Comparison of ENCODE assay signal across 8 mouse cellular contexts in genomic region chr2:32361437-32361836, GRCm38 (mm10). TPM values are rescaled to one million over a fixed set of nuclear protein-coding genes. Genes with fewer than 3 reads are reported as not detected.
DNase-seq lines count a peak whose midpoint lies in the region; ATAC-seq and TF ChIP-seq lines count a peak whose summit lies in the region.

No protein-coding gene starts in this region.

- no peaks in the 10 kb centered on the region for H3K9me3 ChIP-seq in hindbrain, embryonic 16.5 days (ENCODE audit: control insufficient read depth, low read length)
- no peaks in the 10 kb centered on the region for H3K9me3 ChIP-seq in megakaryocyte, embryonic 14.5 days

- peaks cover 19% of the 10 kb centered on the region for H3K4me1 ChIP-seq in hindbrain, embryonic 16.5 days (ENCODE audit: control insufficient read depth, insufficient read depth, low read depth, low read length)
- H3K4me1 ChIP-seq in megakaryocyte, embryonic 14.5 days, result peaks cover 58% of the 10 kb centered on the region

- peak; percentile 29; the same call in 1 of the 2 replicates for ATAC-seq in hindbrain, embryonic 16.5 days

- 2% methylated on average over 24 of the region's 24 CpGs for WGBS in hindbrain, embryonic 16.5 days

- H3K36me3 ChIP-seq in hindbrain, embryonic 16.5 days (ENCODE audit: control insufficient read depth, insufficient read depth, low read length), result no peaks in the 10 kb centered on the region
- H3K36me3 ChIP-seq in megakaryocyte, embryonic 14.5 days (replicated peaks; ENCODE audit: low read length), result peaks cover 23% of the 10 kb centered on the region

- peak; percentile 73 for TF ChIP-seq CTCF in gastrocnemius, adult 2 months (IDR thresholded peaks at IDR 0.05)

- peak overlapping the region; percentile 73 for H3K4me3 ChIP-seq in gastrocnemius, adult 2 months
- peak overlapping the region; percentile 39 for H3K4me3 ChIP-seq in hindbrain, embryonic 16.5 days (ENCODE audit: low read length)
- H3K4me3 ChIP-seq in megakaryocyte, embryonic 14.5 days (replicated peaks), result peak overlapping the region; percentile 93

- peak overlapping the region; percentile 73 for H3K4me2 ChIP-seq in hindbrain, embryonic 16.5 days (ENCODE audit: low read length)

- peaks cover 3% of the 10 kb centered on the region; the same call in 1 of the 2 replicates for H3K27me3 ChIP-seq in hindbrain, embryonic 16.5 days (replicated peaks; ENCODE audit: control insufficient read depth, insufficient read depth, low read length)
- peaks cover 9% of the 10 kb centered on the region for H3K27me3 ChIP-seq in megakaryocyte, embryonic 14.5 days (replicated peaks)

- intact Hi-C loops in gastrocnemius, adult 2 months (cut with DNase I), result no loop called here
- intact Hi-C loops in left cerebral cortex, postnatal 25 days (cut with DNase I), result loop anchor here (10.0 kb wide), 1 partner anchor 387 kb away; the partner anchor contains the start of gene Nup214

- peak overlapping the region; percentile 93 for H3K27ac ChIP-seq in gastrocnemius, adult 2 months
- no peak overlapping the region for H3K27ac ChIP-seq in hindbrain, embryonic 16.5 days (ENCODE audit: low read depth, low read length)

- peak; percentile 66 for DNase-seq in ZHBTc4 (ENCODE audit: low read depth, low spot score)
- DNase-seq in cerebellum, postnatal 25 days, result peak; percentile 91 to 94
- peak; percentile 84 for DNase-seq in gastrocnemius, adult 2 months
- peak; percentile 75 to 85 for DNase-seq in left cerebral cortex, postnatal 25 days (ENCODE audit: low spot score in 2 of 2)
- DNase-seq in right cerebral cortex, postnatal 14 days, result peak; percentile 77
- DNase-seq in yolk sac, embryonic 10.5 days (ENCODE audit: low spot score), result peak; percentile 87

- peak overlapping the region; percentile 57 for H3K9ac ChIP-seq in hindbrain, embryonic 16.5 days (ENCODE audit: low read depth, low read length)

RNA-seq across cellular contexts. Expression of gene Dnm1, which starts 8.3 kb away (rescaled TPM):
- 1 to 10 TPM; 3.7 to 8.2 TPM for total RNA-seq in gastrocnemius, adult 2 months (2021)
- polyA plus RNA-seq in hindbrain, embryonic 16.5 days (2015; fragmentation: Nextera tagmentation; extraction: Ambion mirVana), result 71.2 and 79.0 TPM in 2 replicates
- total RNA-seq in left cerebral cortex, postnatal 25 days (2021), result 1,000 to 10,000 TPM; 1,197 to 1,302 TPM
- 3.6 and 6.2 TPM in 2 replicates for polyA plus RNA-seq in megakaryocyte, embryonic 14.5 days (2012; ENCODE audit: insufficient read depth, low replicate concordance)

RNA-seq across cellular contexts. Expression of gene Ciz1, which starts 9.3 kb away (rescaled TPM):
- total RNA-seq in gastrocnemius, adult 2 months (2021), result 10 to 100 TPM; 26.4 to 26.6 TPM
- polyA plus RNA-seq in hindbrain, embryonic 16.5 days (2015; fragmentation: Nextera tagmentation; extraction: Ambion mirVana), result 41.1 and 57.5 TPM in 2 replicates
- 10 to 100 TPM; 67.5 to 73.1 TPM for total RNA-seq in left cerebral cortex, postnatal 25 days (2021)
- polyA plus RNA-seq in megakaryocyte, embryonic 14.5 days (2012; ENCODE audit: insufficient read depth, low replicate concordance), result 103 and 163 TPM in 2 replicates

RNA-seq across cellular contexts. Expression of gene 1110008P14Rik, which starts 20.3 kb away (rescaled TPM):
- 10 to 100 TPM; 34.3 to 43.2 TPM for total RNA-seq in gastrocnemius, adult 2 months (2021)
- 161 and 196 TPM in 2 replicates for polyA plus RNA-seq in hindbrain, embryonic 16.5 days (2015; fragmentation: Nextera tagmentation; extraction: Ambion mirVana)
- total RNA-seq in left cerebral cortex, postnatal 25 days (2021), result 100 to 1,000 TPM; 375 to 446 TPM
- polyA plus RNA-seq in megakaryocyte, embryonic 14.5 days (2012; ENCODE audit: insufficient read depth, low replicate concordance), result 74.3 and 79.5 TPM in 2 replicates

RNA-seq across cellular contexts. Expression of gene Lcn2, which starts 26.6 kb away (rescaled TPM):
- total RNA-seq in gastrocnemius, adult 2 months (2021), result 1 to 10 TPM; 2.6 to 3.4 TPM
- polyA plus RNA-seq in hindbrain, embryonic 16.5 days (2015; fragmentation: Nextera tagmentation; extraction: Ambion mirVana), result 0.76 and 0.93 TPM in 2 replicates
- total RNA-seq in left cerebral cortex, postnatal 25 days (2021), result under 1 TPM; 0.76 to 0.85 TPM
- 15.0 and 32.0 TPM in 2 replicates for polyA plus RNA-seq in megakaryocyte, embryonic 14.5 days (2012; ENCODE audit: insufficient read depth, low replicate concordance)

RNA-seq across cellular contexts. Expression of gene Ptges2, which starts 34.3 kb away (rescaled TPM):
- 10 to 100 TPM; 34.7 to 51.1 TPM for total RNA-seq in gastrocnemius, adult 2 months (2021)
- polyA plus RNA-seq in hindbrain, embryonic 16.5 days (2015; fragmentation: Nextera tagmentation; extraction: Ambion mirVana), result 56.4 and 59.8 TPM in 2 replicates
- 10 to 100 TPM; 44.4 to 50.3 TPM for total RNA-seq in left cerebral cortex, postnatal 25 days (2021)
- polyA plus RNA-seq in megakaryocyte, embryonic 14.5 days (2012; ENCODE audit: insufficient read depth, low replicate concordance), result 2.5 and 3.4 TPM in 2 replicates

Comparison
In these comparisons a context has a peak if more than half of its experiments do, and no peak if none do; other contexts are left out.
1. H3K4me3 ChIP-seq: peak in every context shown above with its lines; median percentile 93 in megakaryocyte, embryonic 14.5 days; 73 in gastrocnemius, adult 2 months; 39 in hindbrain, embryonic 16.5 days.
2. RNA of gene Dnm1, which starts 8.3 kb away (total RNA-seq): 1,197 to 1,302 TPM in left cerebral cortex, postnatal 25 days; 3.7 to 8.2 TPM in gastrocnemius, adult 2 months; every median in the first group is over 100 times any median in the second.
3. RNA of gene 1110008P14Rik, which starts 20.3 kb away (total RNA-seq): 375 to 446 TPM in left cerebral cortex, postnatal 25 days; 34.3 to 43.2 TPM in gastrocnemius, adult 2 months; every median in the first group is over 4 times any median in the second.
4. Peak in every context shown above with its lines, with median percentiles within 50 percentile points of each other: DNase-seq.